Mouse (Mus musculus) lung, adult 18-20 months (tissue): ENCODE results near the gene Ccdc89.

Experiments used
- DNase-seq, 2 experiments: peaks; one replicate each; pipeline ENCODE4 v3.0.0; 2022; ENCODE audit warnings: mixed read lengths in 2 of 2

The Ccdc89 gene

DNA sequence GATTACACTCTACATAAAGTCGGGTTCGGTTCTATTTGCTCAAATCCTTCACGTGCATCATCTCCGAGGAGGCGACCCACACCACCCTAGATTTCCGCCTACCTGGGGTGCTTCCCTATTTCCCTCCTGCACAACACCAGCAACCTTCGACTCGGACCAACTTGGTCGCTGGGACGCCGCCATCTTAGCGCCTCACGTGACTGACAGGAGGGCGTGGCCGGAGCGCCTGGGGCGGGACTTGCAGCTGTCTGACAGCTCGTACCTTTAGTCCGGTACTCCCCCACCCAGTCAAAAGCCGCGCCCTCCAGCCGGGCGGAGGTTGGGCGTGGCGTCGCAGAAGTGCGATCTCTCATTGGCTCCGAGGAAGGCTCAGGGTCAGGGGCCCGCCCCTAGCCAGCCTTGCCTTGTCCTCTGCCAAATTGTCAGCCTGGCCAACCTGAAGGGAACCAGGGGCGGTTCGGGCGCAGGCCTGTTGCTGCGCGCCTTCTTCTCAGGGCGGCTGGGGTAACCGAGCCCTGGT lies 49.5 kb downstream of the Ccdc89 start, which contains the start of gene Tmem126b:
Gene Tmem126b, minus strand, starts transcription at position 209 of the 520 bp plus-strand sequence.
- peak; percentile 100 for DNase-seq

DNA sequence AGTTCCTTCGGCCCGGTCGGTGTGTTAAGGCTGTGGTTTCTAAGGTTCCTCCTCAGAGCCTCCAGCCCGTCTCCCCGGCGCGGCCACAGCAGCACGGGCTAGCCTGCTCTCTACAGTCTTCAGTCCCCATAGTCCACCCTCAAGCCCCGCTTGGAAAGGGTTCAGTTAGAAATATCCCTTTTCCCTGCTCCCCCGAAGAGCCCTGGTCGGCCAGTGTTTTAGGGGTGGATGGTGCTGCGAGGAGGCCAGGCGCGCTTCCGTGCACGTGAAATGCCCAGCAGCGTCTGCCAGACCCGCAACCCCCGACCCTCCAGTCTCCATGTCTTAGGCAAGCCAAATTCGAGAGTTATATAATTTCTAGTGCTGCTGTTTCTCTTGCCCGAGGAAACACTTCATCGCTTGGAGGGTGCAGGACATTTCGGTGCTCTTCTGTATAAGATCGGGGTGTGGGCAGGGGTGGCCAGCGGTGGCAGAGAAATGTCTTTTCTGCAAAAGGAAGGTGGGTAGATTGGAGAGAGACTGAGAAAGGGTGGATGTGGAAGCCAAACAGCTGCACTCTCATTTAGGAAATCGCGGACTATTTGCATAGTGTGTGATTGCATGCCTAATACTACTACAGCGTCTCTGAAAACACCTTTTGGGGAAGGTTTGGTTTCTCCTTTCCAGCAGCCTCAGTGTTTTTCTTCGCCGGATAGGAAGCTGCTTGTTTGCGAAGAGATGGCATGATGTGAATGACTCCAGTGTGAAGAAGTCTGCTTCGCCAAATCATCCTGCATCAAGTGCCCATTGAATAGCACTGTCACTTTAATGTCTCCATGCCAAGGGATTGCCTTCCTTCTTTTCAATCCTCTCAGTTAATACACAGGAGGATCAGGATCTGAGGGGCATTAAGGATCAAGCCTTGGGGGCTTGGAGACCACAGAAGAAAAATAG lies 50.2 kb downstream of the Ccdc89 start, which contains the start of gene Dlg2:
Gene Dlg2, plus strand, starts transcription at position 360 of the 933 bp plus-strand sequence.
- peak in 1 of 2 experiments; percentile 37 for DNase-seq
